Mouse (Mus musculus) lung, embryonic 14.5 days (tissue): ENCODE measurements around the gene Tmem160. TPM values are rescaled to one million over a fixed set of nuclear protein-coding genes. Genes with fewer than 3 reads are reported as not detected.
A peak's percentile ranks its signal among the peaks of the same experiment; 100 is the strongest.

Source experiments
- ATAC-seq: fragments of 200-750 bp; cut with Nextera tagmentation; 2 replicates; pipeline ENCODE4 v1.8.0; 2017; ENCODE audit warnings: mild to moderate bottlenecking, moderate TSS enrichment, moderate library complexity; ENCODE audit not compliant: insufficient read depth
- DNase-seq: peaks from one replicate; pipeline ENCODE4 v3.0.0-alpha.2; 2015
- H3K27ac ChIP-seq: fragments of 300-500 bp; sonication (generic); 2 replicates; pipeline ENCODE4 v1.5.1; 2014; ENCODE audit warnings: low read depth, mild to moderate bottlenecking, moderate library complexity
- H3K27me3 ChIP-seq: fragments of 300-500 bp; sonication (generic); 2 replicates; pipeline ENCODE4 v1.6.1; 2014; ENCODE audit warnings: low read length, control low read depth; ENCODE audit not compliant: insufficient read depth
- H3K36me3 ChIP-seq: fragments of 300-500 bp; sonication (generic); 2 replicates; pipeline ENCODE4 v1.6.1; 2014; ENCODE audit warnings: control low read depth; ENCODE audit not compliant: insufficient read depth
- H3K4me1 ChIP-seq: fragments of 300-500 bp; sonication (generic); 2 replicates; pipeline ENCODE4 v1.6.1; 2014; ENCODE audit warnings: antibody characterized with exemption, control low read depth; ENCODE audit not compliant: insufficient read depth
- H3K4me2 ChIP-seq: fragments of 300-500 bp; sonication (generic); 2 replicates; pipeline ENCODE4 v1.6.1; 2014; ENCODE audit warnings: mild to moderate bottlenecking
- H3K4me3 ChIP-seq: fragments of 300-500 bp; sonication (generic); 2 replicates; pipeline ENCODE4 v1.5.1; 2014; ENCODE audit warnings: low read depth, low read length
- H3K9ac ChIP-seq: fragments of 300-500 bp; sonication (generic); 2 replicates; pipeline ENCODE4 v1.6.1; 2014
- H3K9me3 ChIP-seq: fragments of 300-500 bp; sonication (generic); 2 replicates; pipeline ENCODE4 v1.6.1; 2016; ENCODE audit warnings: low read depth, low read length, control low read depth
- CTCF ChIP-seq: IDR thresholded peaks from 2 replicates; pipeline ENCODE4 v1.5.1; 2016; ENCODE audit warnings: antibody characterized with exemption, low read depth
- WGBS: fragments of 180-500 bp; shearing (Covaris S2); extraction: QIAGEN DNeasy Blood & Tissue Kit; methylation state at CpG from one replicate; pipeline ENCODE4 v1.1.7; 2014; 5-methylcytosine and 5-hydroxymethylcytosine counted together
- polyA plus RNA-seq: library from polyadenylated mRNA; unstranded; fragments of >200 nt; fragmentation: Nextera tagmentation; extraction: Ambion mirVana; gene quantifications from 2 replicates; pipeline ENCODE4 v1.2.1, GENCODE M21; 2014

The Tmem160 gene
- polyA plus RNA-seq, 1 experiment from 2014 or later, result 46.1 TPM

GRCm38 (mm10) chr7:16411100-16411499 lies 41.5 kb upstream of the Tmem160 start:
- no peak overlapping the region for H3K27ac ChIP-seq
- peaks cover 4% of the 10 kb centered on the region for H3K4me1 ChIP-seq
- H3K9me3 ChIP-seq, result no peaks in the 10 kb centered on the region
- no peaks in the 10 kb centered on the region for H3K27me3 ChIP-seq
- peaks cover 41% of the 10 kb centered on the region for H3K36me3 ChIP-seq
- H3K4me3 ChIP-seq, result no peak overlapping the region
- H3K9ac ChIP-seq, result no peak overlapping the region
- no peak for TF ChIP-seq CTCF
- no peak overlapping the region for H3K4me2 ChIP-seq
- DNase-seq, result no peak
- no peak for ATAC-seq
- 89% methylated on average over 5 of the region's 5 CpGs for WGBS

GRCm38 (mm10) chr7:16412220-16412896 lies 40.2 kb upstream of the Tmem160 start:
- H3K4me1 ChIP-seq, result no peaks in the 10 kb centered on the region; the same call in none of the 2 replicates
- no peak overlapping the region for H3K9ac ChIP-seq
- WGBS, result 75% methylated on average over 8 of the region's 8 CpGs
- DNase-seq, result peak; percentile 51
- peaks cover 51% of the 10 kb centered on the region for H3K36me3 ChIP-seq
- peak; percentile 33 for ATAC-seq
- H3K27me3 ChIP-seq, result no peaks in the 10 kb centered on the region
- no peak for TF ChIP-seq CTCF
- H3K9me3 ChIP-seq, result no peaks in the 10 kb centered on the region
- H3K27ac ChIP-seq, result no peak overlapping the region; the same call in 1 of the 2 replicates
- H3K4me2 ChIP-seq, result no peak overlapping the region
- H3K4me3 ChIP-seq, result no peak overlapping the region

GRCm38 (mm10) chr7:16412930-16413329 lies 39.6 kb upstream of the Tmem160 start:
- Histone ChIP-seq H3K36me3 (peaks cover 55% of the 10 kb centered on the region), H3K4me1 (no peaks in the 10 kb centered on the region; the same call in none of the 2 replicates), H3K27ac (no peak overlapping the region; the same call in 1 of the 2 replicates), H3K27me3 (no peaks in the 10 kb centered on the region), H3K4me3 (no peak overlapping the region), H3K9me3 (no peaks in the 10 kb centered on the region), H3K4me2 (no peak overlapping the region), H3K9ac (no peak overlapping the region)
- no peak for TF ChIP-seq CTCF
- 43% methylated on average over 2 of the region's 2 CpGs for WGBS
- DNase-seq (peak; percentile 32), ATAC-seq (peak; percentile 21; the same call in 1 of the 2 replicates)

GRCm38 (mm10) chr7:16415426-16415825 lies 37.2 kb upstream of the Tmem160 start:
- H3K9ac ChIP-seq, result no peak overlapping the region
- no peaks in the 10 kb centered on the region for H3K9me3 ChIP-seq
- no peak overlapping the region for H3K4me2 ChIP-seq
- WGBS, result 71% methylated on average over 3 of the region's 3 CpGs
- H3K27ac ChIP-seq, result no peak overlapping the region
- no peak overlapping the region for H3K4me3 ChIP-seq
- no peaks in the 10 kb centered on the region; the same call in none of the 2 replicates for H3K4me1 ChIP-seq
- ATAC-seq (no peak), DNase-seq (no peak)
- TF ChIP-seq CTCF, result no peak
- H3K36me3 ChIP-seq, result peaks cover 68% of the 10 kb centered on the region
- H3K27me3 ChIP-seq, result no peaks in the 10 kb centered on the region

GRCm38 (mm10) chr7:16417141-16417771 lies 35.3 kb upstream of the Tmem160 start:
- whole genome bisulfite sequencing, result 82% methylated on average over 10 of the region's 10 CpGs
- no peak overlapping the region for H3K4me3 ChIP-seq
- no peak for TF ChIP-seq CTCF

DNA sequence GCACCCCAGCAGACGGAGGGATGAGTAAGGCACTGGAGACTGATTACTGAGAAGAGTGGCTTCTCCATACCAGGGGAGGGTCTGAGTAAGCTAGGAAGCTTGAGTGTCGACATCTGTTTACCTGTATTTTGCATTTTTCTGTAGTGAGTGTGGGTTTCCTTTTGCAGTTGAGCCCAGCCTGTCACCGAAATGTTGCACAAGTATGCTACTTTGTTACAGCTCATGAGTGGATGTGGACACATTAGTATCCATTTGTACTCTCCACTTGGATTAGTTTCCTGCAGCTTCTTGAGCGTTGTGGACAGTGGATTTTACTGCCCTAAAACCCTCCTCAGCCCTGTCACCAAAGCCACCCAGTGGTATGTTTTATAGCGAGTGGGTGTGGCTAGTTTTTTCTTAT lies 33.9 kb upstream of the Tmem160 start:
- DNase-seq (no peak), ATAC-seq (no peak)
- TF ChIP-seq CTCF, result no peak
- Histone ChIP-seq H3K9me3 (no peaks in the 10 kb centered on the region), H3K27me3 (no peaks in the 10 kb centered on the region), H3K36me3 (peaks cover 85% of the 10 kb centered on the region), H3K27ac (no peak overlapping the region), H3K4me1 (no peaks in the 10 kb centered on the region), H3K4me3 (no peak overlapping the region), H3K4me2 (no peak overlapping the region), H3K9ac (no peak overlapping the region)
- 82% methylated on average over 5 of the region's 5 CpGs for WGBS

More at GRCm38 (mm10) chr7:16417141-16417771, 35.3 kb upstream of the Tmem160 start:
- no peak for ATAC-seq
- no peak overlapping the region for H3K27ac ChIP-seq
- H3K9ac ChIP-seq, result no peak overlapping the region
- no peaks in the 10 kb centered on the region; the same call in 1 of the 2 replicates for H3K4me1 ChIP-seq
- no peaks in the 10 kb centered on the region for H3K27me3 ChIP-seq
- H3K9me3 ChIP-seq, result no peaks in the 10 kb centered on the region
- no peak overlapping the region for H3K4me2 ChIP-seq
- peaks cover 77% of the 10 kb centered on the region for H3K36me3 ChIP-seq
- no peak for DNase-seq

GRCm38 (mm10) chr7:16420493-16421118 lies 32.0 kb upstream of the Tmem160 start:
- ATAC-seq, result no peak

More at GRCm38 (mm10) chr7:16420493-16421118, 32.0 kb upstream of the Tmem160 start:
- H3K27me3 ChIP-seq, result no peaks in the 10 kb centered on the region
- H3K36me3 ChIP-seq, result peaks cover 97% of the 10 kb centered on the region
- H3K27ac ChIP-seq, result no peak overlapping the region
- no peak overlapping the region for H3K9ac ChIP-seq
- H3K4me3 ChIP-seq, result no peak overlapping the region
- no peak for DNase-seq
- no peak overlapping the region for H3K4me2 ChIP-seq
- no peaks in the 10 kb centered on the region for H3K9me3 ChIP-seq
- WGBS, result 90% methylated on average over 8 of the region's 8 CpGs
- no peak for TF ChIP-seq CTCF
- no peaks in the 10 kb centered on the region for H3K4me1 ChIP-seq
